Mouse (Mus musculus) Patski (cell line): ENCODE measurements around the gene Zfp74. TPM values are rescaled to one million over a fixed set of nuclear protein-coding genes. Genes with fewer than 3 reads are reported as not detected.
"Not testable (repeated sequence)": the region's sequence is repeated elsewhere in the genome, so short reads cannot be mapped to it uniquely, and the experiment has no call there.

ENCODE experiments used
- ATAC-seq: fragments of 100-300 bp; one replicate; pipeline ENCODE4 v1.8.0; 2021
- CTCF ChIA-PET: fragments of 350-600 bp; sonication (Branson Sonifier 250); formaldehyde crosslinking; loops from one replicate; lab custom pipeline; 2022; ENCODE audit warnings: inconsistent platforms; lab: Charles Lee
- POLR2A ChIA-PET: fragments of 350-600 bp; sonication (Branson Sonifier 250); formaldehyde crosslinking; loops from one replicate; lab custom pipeline; 2022; ENCODE audit warnings: antibody characterized with exemption, inconsistent platforms; lab: Charles Lee
- DNase-seq: peaks from one replicate; pipeline ENCODE4 v3.0.0-alpha.2; 2011; ENCODE audit warnings: low read depth, low spot score
- H3K27me3 ChIP-seq: fragments of 371-371 bp; one replicate; pipeline ENCODE4 v1.5.1; 2021
- CTCF ChIP-seq: fragments of 100-300 bp; IDR thresholded peaks from one replicate; pipeline ENCODE4 v1.5.1; 2021
- in situ Hi-C: fragments of 300-500 bp; cut with MboI; formaldehyde crosslinking; loops from 3 replicates; pipeline ENCODE4 v1.11.1; 2018; ENCODE audit warnings: low pct_unique_long_range_greater_than_20kb, mixed read lengths
- polyA plus RNA-seq: library from polyadenylated mRNA; unstranded; gene quantifications from one replicate; pipeline ENCODE4 v1.2.3, GENCODE M21; 2021

Zfp74 gene
- polyA plus RNA-seq, 1 experiment from 2014 or later, result 12.1 TPM

DNA sequence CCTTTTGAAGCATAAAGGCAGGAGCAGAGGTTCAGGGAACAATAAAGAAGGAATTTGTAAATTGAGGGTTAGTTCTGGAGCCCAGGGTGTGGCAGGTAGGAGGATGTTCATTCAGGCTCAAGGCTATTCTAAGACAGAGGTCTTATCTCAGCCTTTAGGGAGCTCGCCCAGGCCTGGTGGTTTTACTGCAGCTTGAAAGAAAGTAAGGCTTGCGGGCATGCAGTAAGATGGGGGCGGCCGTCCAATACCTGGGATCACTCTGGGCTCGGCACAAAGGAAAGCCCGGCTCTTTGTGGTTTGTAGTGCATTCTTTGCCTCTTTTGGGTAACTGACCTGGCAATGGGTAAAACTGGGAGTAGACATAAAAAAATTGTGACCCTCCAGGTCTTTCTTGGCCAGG is 29.0 kb upstream of the Zfp74 start:
- no peak for DNase-seq
- ChIA-PET POLR2A (interaction anchor here (0.8 kb wide), 1 partner anchor 25 kb away, joined by 3 read pairs; no protein-coding TSS in a partner anchor), CTCF (interaction anchor here (1.6 to 2.1 kb wide), 2 partner anchors 30 to 111 kb away, joined by 5 to 7 read pairs; partner anchors contain the start of gene Zfp260)
- ATAC-seq, result no peak
- in situ Hi-C loops, result no loop called here
- no peak for TF ChIP-seq CTCF
- no peaks in the 10 kb centered on the region for H3K27me3 ChIP-seq

DNA sequence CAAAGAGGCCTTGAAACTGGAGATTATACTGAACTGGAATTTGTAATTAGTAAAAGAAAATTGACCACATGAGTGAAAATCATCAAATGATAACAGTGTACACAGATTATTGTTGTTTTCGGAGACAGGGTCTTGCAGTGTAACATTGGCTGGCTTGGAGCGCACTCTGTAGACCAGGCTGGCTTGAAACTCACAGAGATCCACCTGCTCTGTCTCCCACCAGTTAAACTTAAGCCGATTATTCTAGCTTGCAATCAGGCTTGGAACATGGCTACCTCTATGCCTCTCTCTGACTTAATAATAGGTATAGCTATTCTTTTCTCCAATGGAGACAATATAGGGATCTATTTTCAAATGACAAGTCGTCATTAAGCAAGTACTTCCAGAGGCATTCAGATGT is 28.5 kb upstream of the Zfp74 start:
- in situ Hi-C loops, result no loop called here
- H3K27me3 ChIP-seq, result no peaks in the 10 kb centered on the region
- POLR2A ChIA-PET, result interaction anchor here (0.8 kb wide), 1 partner anchor 26 kb away, joined by 3 read pairs; no protein-coding TSS in a partner anchor
- no peak for TF ChIP-seq CTCF
- ATAC-seq, result no peak
- CTCF ChIA-PET, result interaction anchor here (1.6 to 2.1 kb wide), 2 partner anchors 30 to 112 kb away, joined by 5 to 7 read pairs; partner anchors contain the start of gene Zfp260
- no peak for DNase-seq

DNA sequence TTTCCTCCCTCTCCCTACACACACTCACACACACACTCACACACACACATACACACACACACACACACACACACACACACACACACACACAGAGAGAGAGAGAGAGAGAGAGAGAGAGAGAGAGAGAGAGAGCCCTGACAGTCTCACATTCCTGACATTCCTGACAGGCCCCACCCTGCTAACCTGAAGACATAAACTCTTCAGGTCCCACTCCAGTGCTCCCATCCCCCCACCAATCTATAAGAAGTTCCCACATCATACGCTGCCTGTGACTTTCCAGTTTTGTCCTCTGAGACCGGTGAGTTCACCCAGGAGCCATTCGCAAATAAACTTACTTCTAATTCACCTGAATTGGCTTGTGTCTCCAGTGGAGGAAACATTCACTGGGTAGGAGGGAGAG is 28.0 kb upstream of the Zfp74 start:
- DNase-seq, result no peak
- CTCF ChIA-PET, result interaction anchor here (0.8 to 2.1 kb wide), 5 partner anchors 11 to 114 kb away, joined by 3 to 7 read pairs (median 5); partner anchors contain the start of gene Zfp260
- ATAC-seq, result no peak

DNA sequence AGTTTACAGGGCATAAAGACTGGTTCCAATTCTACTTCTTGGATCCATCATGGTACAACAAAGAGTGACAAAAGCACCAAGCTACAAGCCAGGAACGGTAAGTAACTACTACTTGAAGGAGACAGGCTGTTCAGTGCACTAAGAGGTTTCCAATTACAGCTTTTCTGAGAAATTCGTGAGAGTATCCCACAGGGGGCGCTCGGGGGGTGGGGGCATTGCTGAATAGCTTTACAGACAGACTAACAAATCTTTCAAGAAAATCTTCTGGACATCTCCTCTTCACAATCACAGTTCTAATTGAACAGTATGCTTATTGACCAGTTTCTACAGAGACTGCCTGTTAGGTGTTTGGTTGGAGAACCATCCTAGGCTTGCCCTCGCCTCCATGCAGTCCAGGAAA is 27.6 kb upstream of the Zfp74 start:
- ATAC-seq, result no peak

More for the DNA sequence above, 28.0 kb upstream of the Zfp74 start:
- POLR2A ChIA-PET, result interaction anchor here (0.7 kb wide), 1 partner anchor 1423 kb away, joined by 4 read pairs; no protein-coding TSS in a partner anchor
- no peak for TF ChIP-seq CTCF
- H3K27me3 ChIP-seq, result no peaks in the 10 kb centered on the region
- in situ Hi-C loops, result no loop called here

DNA sequence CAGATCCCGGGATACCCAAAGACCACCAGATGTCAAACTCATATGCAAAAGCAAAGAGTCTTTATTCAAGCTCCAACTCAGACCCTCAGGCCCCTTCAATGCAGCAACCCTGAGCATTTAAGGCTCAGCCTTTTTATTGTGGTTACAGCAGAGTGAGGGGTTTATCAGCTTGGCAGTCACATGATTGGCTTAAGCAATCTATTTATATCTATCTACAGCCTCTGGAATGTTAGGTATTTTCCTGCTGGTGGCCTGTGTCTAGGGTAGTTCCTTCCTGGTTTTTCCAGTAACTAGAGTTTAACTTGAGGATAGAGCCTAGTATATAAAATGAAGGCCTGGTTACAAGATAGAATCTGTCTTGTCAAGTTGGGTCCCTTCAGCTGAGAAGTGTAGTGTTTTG is 26.9 kb upstream of the Zfp74 start:
- CTCF ChIA-PET, result interaction anchor here (1.1 to 2.1 kb wide), 4 partner anchors 9 to 115 kb away, joined by 3 to 7 read pairs (median 5); no protein-coding TSS in a partner anchor
- DNase-seq, result no peak
- peak; percentile 28 for ATAC-seq
- POLR2A ChIA-PET, result interaction anchor here (1.2 to 1.6 kb wide), 2 partner anchors 10 to 209 kb away, joined by 3 to 5 read pairs; no protein-coding TSS in a partner anchor
- no peaks in the 10 kb centered on the region for H3K27me3 ChIP-seq
- in situ Hi-C loops, result no loop called here
- TF ChIP-seq CTCF, result no peak

More for the DNA sequence above, 27.6 kb upstream of the Zfp74 start:
- DNase-seq, result no peak
- POLR2A ChIA-PET, result interaction anchor here (0.7 to 1.6 kb wide), 2 partner anchors 11 to 1423 kb away, joined by 4 to 5 read pairs; no protein-coding TSS in a partner anchor
- H3K27me3 ChIP-seq, result no peaks in the 10 kb centered on the region
- CTCF ChIA-PET, result interaction anchor here (0.8 to 2.1 kb wide), 5 partner anchors 9 to 114 kb away, joined by 3 to 7 read pairs (median 4); no protein-coding TSS in a partner anchor
- peak; percentile 19 for TF ChIP-seq CTCF
- in situ Hi-C loops, result no loop called here

DNA sequence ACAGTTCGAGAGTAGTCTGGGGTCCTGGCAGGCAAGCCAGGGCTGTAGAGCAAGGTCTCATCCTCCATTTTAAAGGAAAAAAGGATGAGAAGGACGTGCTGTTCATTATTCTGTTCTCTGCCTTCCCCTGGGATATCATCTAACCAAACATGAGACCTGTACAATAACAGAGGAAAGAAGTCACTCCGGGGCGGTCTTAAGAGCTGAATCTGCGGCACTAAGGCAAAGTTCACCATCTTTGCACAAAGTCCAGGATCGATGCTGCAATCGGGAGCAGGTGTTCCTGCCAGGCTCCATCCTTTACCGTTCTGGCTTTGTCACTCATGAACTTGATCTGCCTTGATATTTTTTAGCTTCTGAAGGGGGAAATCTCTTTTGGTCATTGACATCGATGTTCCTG is 16.8 kb upstream of the Zfp74 start:
- DNase-seq, result no peak
- CTCF ChIA-PET, result interaction anchor here (2.0 kb wide), 1 partner anchor 10 kb away, joined by 6 read pairs; no protein-coding TSS in a partner anchor
- ATAC-seq, result no peak
- no peaks in the 10 kb centered on the region for H3K27me3 ChIP-seq
- TF ChIP-seq CTCF, result no peak
- POLR2A ChIA-PET, result interaction anchor here (1.5 kb wide), 1 partner anchor 10 kb away, joined by 5 read pairs; no protein-coding TSS in a partner anchor
- in situ Hi-C loops, result no loop called here

DNA sequence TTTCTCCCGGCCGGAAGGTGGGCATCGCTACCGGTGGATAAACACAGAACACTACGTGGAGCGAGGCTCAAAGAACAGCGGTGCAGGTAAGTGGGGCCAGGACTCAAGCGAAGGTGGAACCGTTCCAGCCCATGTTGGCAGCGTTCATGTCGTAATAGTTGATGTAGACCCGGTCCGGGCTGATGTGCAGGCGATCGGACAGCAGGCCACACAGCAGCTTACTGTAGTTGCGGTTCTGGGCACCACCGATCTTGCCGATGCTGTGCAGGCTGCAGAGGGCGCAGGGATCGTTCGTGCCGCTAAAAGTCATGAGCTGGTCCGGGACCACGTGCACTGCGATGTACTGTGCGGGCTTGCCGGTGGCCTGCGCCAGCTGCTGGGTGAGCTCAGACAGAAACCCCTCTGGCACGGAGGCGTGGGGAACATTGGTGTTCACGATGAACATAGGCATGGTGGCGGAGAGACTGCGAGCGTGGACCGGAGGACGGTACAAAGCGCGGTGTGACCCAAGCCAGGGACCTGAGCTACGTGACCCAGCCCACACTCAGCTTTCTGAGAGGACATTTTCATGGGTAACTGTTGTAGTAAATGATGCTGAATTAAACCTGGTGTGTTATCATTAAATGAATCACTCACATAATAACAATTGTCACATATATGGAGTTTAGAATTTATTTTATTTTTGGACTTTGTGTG is 11.4 kb upstream of the Zfp74 start:
- ATAC-seq, CTCF ChIA-PET, DNase-seq, H3K27me3 ChIP-seq, POLR2A ChIA-PET, in situ Hi-C loops: not testable (repeated sequence)

DNA sequence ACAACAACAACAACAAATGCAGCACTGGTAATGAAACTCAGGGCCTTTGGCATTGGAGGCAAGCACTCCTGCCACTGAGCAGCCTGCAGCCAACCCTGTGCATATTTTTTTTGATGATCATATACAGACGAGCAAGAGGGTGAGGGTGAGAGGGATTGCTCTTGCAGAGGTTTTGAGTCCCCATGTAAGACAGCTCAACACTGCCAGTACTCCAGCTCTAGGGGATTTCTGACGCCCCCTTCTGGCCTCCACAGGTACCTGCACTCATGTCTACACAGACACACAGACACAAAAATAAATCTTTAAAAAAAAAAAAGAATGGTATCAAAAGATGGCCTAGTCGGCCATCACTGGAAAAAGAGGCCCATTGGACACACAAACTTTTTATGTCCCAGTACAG is 5.1 kb upstream of the Zfp74 start:
- TF ChIP-seq CTCF, result peak; percentile 18
- ChIA-PET CTCF (no interaction called here), POLR2A (no interaction called here)
- DNase-seq (no peak), ATAC-seq (no peak)
- in situ Hi-C loops, result no loop called here
- no peaks in the 10 kb centered on the region for H3K27me3 ChIP-seq

DNA sequence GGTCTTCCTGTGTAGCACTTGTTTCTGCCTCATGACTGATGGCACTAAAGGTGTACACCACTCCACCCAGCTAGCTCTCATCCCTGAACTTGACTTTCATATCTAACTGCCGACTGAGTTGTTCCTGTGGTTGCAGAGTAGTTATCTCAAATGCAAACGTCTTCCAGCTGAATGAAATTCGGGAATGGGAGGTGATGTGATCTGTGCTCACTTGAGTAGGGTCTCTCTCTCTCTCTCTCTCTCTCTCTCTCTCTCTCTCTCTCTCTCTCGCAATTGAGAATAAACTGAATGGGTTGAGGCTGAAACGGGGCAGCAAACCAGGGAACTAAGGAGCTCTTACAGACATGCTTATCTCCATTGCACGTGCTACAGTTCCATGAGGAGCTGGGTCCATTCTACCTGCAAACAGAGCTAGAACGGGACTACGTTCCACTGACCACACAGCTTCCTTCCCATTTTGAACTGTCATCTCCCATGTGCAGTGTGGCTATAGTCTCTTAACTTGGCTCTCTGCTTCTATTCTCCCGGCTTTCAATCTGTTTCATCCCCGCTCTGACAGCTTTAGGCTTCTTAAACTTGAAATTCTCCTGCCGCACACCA is 4.3 kb upstream of the Zfp74 start:
- in situ Hi-C loops, result no loop called here
- ATAC-seq, result no peak
- TF ChIP-seq CTCF, result no peak
- H3K27me3 ChIP-seq, result no peaks in the 10 kb centered on the region
- ChIA-PET CTCF (no interaction called here), POLR2A (interaction anchor here (1.0 kb wide), 1 partner anchor 28 kb away, joined by 3 read pairs; no protein-coding TSS in a partner anchor)
- DNase-seq, result no peak

DNA sequence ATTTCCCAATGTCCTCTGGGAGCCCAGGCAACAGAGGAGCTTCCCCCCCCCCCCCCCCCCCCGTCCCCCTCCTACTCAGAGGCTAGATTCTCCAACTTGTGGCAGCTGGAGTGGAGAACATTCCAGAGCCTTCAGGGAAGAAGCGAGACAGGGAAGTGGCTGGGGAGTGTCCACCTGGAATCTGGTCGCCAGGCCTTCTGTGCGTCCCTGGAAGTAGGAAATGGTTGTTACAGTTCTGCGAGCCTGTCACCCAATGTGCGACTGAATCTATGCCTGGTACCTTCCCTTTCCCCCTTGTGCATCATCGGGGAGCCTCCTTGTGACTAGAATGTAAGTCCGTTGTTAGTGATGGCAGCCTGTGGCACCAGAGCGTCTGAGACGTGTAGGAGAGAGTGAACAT is 2.4 kb upstream of the Zfp74 start:
- ChIA-PET CTCF (interaction anchor here (1.1 to 1.4 kb wide), 3 partner anchors 32 to 36 kb away, joined by 3 read pairs; no protein-coding TSS in a partner anchor), POLR2A (no interaction called here)
- TF ChIP-seq CTCF, result no peak
- DNase-seq (no peak), ATAC-seq (no peak)
- H3K27me3 ChIP-seq, result no peaks in the 10 kb centered on the region
- in situ Hi-C loops, result no loop called here
